Comparison of ENCODE assay signal across 12 mouse cellular contexts in the genomic region with DNA sequence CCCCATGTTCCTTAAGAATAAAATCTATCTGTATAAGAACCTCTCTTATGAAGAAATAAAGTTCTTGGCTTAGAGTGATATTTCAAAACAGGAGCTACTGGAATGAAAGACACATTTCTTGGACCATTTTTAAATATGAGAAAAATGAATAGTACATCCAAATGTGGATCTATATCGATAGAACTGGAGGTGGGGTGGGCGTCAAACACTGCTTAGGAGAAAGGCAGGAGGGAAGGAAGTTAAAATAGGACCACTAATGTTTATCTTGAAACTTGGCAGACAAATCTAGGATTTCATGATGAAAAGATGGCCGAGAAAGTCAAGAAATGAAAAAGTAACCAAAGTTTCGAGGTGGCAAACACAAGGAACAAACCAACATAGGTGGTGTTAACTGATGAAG.
"Had no signal": no experiment of that assay in that cellular context is flagged by ENCODE, and none has a peak within 500 bp of the region (broad histone marks: within the 10 kb centered on the region; RNA-seq: fewer than 3 reads in every experiment).

No protein-coding gene starts in this region.

- DNase-seq: gastrocnemius, adult 2 months; gastrocnemius, postnatal 10 days; gastrocnemius, postnatal 25 days; heart, adult 18-20 months; heart, postnatal 10 days; heart, postnatal 4 days; kidney, adult 18-20 months; kidney, adult 8-10 months; kidney, postnatal 10 days; kidney, postnatal 25 days; kidney, postnatal 4 days; liver had no signal
